Mouse (Mus musculus): ENCODE results near the gene Celf2.

The Celf2 gene

DNA sequence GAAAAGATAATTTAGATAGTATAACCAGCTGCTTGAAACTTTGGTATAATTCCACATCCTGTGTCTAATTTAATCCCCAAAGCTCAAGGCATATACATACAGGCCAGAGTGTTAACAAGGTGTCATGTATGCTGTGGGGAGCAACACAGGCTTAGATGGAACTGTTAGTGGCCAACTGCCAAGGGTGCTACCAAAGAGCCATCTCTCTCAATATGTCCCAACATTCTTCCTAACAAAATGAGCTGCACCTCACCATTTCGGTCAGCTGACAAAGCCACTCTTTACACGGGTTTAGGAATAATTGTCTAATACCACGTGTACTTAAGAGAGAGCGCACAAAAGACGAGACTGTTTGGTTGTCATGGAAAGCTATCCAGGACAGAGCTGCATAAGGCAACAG is 782.0 kb downstream of the Celf2 start:
- DNase-seq (ENCODE audit: low spot score), result no peak

DNA sequence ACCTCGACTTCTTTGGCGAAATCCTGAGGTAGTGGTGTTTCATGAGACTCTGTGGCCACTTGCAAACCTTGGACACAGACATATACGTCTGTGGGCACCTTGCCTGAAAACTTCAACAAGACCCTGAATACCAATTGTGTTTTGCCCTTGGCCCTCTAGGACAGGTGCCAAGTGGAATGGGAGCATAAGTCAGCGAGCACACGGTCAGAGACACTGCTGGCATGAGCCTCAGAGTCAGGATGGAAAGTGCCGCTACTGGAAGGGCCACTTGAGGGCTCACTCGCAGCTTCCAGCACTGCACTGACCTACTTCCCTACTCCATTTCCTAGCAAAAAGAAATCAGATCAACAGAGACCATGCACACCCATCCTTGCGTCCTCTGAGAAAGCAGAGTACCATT is 783.3 kb downstream of the Celf2 start:
- no peak for DNase-seq (ENCODE audit: low spot score)

DNA sequence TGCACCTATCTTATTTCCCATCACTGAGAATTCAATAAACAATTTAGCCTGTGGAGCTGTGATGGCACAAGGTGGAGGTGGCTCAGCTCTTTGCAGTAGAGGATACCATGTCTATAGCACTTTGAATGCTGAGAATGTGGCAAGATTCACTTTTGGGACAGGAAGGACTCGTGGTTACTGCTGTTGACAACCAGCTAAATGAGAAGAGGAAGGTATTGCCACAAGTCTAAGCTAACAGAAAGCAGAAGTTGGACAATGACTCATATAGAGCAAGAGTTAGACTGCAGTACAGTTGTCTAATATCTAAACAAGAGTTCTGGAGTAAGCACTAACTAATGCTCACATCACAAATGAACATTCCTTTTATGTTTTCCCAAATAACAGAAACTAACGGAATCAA is 785.8 kb downstream of the Celf2 start:
- DNase-seq (ENCODE audit: low spot score), result no peak

DNA sequence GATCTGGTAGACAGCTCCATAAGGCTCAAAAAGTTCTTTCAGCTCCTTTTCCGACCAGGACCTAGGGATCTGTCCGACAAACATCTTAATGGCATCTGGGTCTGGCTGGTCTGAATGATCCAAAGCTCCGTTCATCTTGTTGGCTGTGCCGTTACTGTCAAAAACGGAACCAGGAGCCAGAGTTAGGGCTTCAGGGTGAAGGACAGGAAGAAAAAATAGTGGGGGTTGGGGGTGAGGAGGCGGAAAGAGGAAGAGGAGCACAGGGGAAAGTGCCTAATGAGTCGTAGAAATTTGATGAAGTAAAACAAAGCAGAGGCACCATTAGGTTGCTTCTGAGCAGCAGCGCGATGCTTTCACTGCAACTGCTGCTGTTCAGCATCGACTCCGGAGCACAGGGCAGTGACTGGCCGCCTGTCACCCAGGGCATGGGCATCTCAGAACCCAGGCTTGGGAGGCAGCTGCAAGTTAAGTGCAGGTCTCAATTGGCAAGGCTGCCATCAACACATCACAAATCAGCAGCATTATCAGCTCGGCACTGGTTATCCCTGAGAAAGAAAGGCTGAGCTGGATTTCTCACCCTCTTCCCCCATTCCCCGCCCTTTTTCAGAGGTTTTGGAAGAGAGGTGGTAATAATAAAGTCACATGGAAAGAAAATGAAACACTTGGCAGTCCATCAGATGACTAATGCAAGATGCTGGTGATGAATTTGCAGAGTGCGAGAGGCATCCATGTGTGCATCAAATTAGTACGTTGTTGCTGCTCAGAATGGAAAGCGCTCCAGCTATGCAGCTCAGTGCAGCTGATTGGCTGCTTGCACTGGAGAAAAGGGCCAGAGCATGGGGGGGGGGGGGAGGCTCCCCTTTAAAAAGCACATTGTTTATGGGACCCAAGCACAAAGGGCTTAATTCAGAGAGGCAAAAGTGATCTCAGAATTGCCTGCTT is 787.6 kb downstream of the Celf2 start:
- no peak for DNase-seq (ENCODE audit: low spot score)

DNA sequence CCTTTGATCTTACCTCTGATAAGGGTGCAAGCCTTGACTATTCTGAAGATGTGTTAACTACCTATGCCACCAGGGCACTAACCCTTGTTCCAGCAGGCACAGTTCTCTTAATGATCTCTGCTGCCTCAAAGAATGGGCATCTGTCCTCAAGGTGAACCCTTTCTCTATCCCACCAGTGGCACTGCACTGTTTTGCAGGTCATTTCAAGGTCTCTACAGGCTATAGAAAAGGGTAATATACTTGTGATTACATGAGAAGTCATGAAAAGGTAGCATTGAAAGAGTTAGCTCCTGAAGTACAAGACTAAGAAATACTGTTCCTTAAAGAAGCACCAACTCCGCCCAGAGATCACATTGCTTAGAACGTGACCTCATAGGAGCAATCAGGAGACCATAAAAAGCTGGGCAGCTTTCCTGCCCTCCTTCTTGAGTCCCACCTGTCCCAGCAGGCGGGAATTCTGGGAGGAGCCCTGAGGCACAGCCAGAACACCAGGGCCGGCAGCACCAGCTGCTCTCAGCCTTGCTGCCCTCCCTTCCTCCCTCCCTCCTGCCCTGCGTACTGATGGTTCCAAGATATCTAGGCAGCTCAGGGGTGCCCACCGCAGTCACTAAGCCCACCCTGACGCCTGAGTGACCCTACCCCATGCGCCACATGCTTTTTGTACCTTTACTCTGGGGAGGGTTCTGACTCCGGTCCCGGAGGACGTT is 788.5 kb downstream of the Celf2 start:
- DNase-seq (ENCODE audit: low spot score), result peak; percentile 12

DNA sequence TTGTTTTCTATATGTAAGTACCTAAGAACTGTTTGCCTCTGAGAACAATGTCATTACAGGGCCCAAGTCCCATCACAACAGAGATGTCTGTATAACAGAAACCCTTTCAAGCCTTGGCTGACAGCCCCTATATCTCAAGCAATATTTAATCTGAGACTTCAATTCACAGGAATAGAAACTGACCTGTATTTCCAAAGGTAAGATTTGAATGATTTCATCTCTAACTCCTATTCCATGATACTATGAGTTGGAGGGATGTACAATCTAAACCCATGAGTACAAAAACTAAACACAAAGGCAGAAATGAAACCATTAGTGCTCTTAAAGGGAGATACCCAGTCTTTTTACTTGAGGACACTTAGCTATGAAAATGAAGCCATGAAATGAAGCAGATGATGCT is 790.5 kb downstream of the Celf2 start:
- DNase-seq (ENCODE audit: low spot score), result no peak

DNA sequence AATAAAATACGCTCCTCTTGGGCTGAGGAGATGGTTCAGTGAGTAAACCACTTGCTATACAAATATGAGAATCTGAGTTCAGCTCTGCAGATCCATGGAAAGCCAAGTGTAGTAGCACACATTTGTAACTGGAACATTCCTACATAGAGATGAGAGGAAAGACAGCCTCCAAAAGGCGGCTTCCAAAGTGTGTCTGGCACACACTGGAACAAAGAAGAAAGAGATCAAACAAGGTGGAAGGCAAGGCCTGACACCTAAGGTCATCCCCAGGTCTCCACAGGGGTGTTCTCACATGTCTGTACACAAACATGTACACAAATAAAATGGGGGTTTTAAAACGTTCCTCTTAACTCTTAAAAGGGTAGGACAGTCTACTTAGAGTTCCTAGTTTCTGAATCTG is 791.4 kb downstream of the Celf2 start:
- no peak for DNase-seq (ENCODE audit: low spot score)

DNA sequence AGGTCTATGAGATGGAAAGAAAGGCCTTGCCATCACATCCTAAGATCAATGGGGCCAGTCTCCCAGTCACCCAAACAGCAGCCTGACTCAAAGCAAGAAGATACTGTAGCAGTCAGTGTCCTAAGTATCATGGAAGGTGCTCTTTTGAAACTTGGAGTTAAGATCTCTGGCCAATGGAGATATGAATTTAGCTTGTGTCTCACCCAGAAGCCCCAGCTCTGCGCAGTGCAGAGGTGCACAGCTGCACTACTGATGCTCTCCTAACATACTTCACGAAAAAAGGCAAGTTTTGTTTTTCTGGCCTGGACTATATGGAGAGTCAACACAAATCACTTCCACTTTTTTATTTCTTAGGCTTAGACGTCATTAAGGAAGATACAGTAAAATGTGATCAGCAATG is 793.8 kb downstream of the Celf2 start:
- DNase-seq (ENCODE audit: low spot score), result no peak

DNA sequence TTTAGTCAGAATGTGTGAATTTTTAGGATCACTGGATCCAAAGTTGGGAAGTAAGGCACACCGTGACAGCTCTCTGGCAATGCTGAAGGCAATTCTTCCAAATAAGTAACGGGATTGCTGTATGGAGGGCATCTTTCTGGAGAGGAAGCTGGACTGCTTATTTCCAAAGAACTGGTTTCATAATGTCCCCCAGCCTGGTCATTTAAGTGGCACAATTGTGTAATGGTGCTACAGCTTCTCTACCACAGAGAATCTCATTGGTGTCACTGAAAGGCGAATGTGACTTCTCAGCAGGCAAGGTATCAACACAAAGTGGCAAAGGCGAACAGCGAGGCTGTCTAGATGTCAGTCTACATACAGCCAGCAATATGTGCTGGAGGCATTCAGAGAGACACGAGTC is 795.8 kb downstream of the Celf2 start:
- DNase-seq (ENCODE audit: low spot score), result no peak

DNA sequence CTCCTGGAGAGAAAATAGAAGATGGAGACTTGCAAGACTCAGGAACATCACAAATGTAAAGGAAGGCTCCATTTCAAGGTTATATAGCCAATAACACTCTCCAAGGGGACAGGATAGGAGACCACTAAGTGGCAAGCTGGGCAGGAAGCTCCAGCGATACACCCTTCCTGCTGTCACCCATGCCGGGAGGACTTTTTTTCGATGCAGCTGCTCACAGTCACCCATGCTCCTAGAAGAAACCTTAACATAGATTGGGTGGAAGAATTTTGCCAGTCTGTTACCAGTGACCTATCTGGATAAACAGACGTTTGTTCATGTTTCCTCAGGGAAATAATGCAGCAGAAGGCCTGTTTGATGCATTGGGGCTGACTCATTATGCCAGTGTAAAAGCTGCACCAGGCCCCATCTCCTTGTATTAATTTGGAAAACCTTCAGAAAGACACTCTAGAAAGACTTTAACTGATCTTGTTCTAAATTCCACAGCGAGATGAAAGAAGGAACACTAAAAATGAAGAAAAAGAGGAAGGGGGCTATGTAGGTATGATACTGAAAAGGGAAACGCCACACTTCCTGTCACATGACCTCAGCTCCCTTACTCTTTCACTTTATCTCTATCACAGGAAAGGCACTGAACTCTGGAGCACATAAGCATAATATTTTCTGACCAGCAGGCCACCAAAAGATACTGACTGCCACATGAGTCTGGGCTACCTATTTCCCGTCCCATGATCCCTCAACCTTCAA is 798.5 kb downstream of the Celf2 start:
- DNase-seq (ENCODE audit: low spot score), result no peak

DNA sequence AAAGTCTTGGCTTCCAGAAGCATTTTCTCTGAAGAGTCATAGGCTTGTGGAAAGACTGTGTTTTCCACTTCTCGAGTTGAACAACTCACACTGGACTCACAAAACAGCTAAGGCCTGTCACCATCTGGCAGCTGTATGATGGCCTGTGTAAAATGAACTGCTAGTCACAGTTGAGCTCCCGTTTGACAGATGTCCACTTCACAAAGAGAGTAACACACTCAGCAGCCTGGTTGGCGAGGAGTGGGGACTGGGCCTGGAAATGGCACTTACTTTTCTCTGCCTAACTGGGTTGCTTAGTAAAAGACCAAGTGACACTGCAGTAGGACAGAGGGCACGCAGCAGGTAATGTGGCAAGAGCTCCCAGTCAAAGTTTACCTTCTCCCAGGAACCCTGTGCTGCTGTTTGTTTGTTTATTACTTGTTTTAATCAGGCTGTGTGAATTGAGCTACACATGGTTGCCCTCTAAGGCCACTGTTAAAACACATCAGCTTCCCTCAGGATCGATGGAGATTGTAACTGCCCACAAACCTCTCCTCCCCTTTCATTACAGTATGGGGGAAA is 801.3 kb downstream of the Celf2 start:
- no peak for DNase-seq (ENCODE audit: low spot score)

DNA sequence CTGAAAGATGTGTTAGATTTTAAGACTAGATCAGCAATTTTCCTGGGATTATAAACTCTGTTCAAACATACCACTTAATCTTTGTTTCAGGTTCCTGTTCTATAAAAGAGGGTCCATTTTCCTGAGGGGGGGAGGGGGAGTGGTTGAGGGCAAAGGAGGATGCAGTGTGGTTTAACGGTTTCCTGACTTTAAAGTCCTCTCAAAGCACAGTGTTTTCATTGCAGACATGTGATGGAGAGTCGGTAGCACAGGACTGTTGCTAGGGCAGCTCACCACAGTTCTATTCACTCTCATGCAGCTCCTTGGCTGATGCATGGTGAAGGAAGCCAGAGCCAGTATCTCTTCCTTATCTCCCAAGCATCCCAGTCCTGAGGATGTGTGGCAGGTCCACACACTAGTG is 802.1 kb downstream of the Celf2 start:
- no peak for DNase-seq (ENCODE audit: low spot score)

DNA sequence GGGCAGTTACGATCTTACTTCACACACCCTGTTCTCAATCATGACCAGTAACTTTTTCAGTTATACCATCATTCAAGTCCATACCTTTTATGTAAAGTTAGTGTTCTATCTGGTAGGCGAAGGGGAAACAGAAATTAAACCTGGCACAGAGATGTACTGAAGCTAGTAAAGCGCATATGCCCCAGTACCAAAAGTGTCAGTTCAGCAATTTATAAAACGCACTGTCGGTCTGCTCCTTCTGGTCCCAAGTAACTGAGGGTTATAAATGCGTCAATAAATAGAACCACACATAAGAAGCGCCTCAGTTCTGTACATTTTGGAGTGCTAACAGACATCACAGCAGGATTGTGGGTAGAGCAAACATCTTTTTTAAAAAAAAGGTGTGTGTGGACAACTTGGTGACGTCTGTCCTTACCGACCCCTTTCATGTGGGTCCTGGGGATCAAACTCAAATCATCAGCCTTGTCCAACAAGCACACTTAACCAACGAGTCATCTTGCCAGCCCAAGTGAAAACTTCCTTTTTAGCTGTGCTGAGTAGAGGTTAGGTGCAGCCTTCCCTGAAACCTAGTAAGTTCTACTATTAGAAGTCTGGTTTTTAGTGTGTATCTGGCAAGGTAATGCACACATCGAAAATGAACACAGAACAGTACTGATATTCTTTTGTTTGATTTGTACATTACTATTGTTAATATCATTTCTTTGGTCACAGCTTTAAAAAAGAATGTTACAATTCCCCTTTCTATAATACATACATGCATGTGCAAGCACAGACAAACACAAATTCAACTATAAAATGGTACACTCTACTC is 803.2 kb downstream of the Celf2 start:
- no peak for DNase-seq (ENCODE audit: low spot score)

DNA sequence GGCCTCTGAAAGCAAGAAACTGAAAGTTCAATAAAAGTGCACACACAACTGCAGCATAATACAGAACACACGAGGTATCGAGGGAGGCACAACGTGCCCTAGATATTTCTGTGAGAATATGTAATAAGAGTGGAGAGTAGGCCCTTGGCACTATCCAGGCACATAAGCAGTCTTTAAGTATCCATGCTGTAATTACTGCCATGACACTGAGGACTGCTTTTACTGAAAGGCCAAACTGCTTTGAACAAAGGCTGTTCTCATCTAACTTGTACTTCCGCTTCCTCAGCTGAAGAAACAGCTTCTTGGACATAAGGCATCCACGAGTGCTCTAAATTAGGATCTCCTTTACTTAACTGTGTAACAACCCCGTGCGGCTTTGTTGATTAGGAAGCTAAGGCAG is 803.9 kb downstream of the Celf2 start:
- DNase-seq (ENCODE audit: low spot score), result no peak

DNA sequence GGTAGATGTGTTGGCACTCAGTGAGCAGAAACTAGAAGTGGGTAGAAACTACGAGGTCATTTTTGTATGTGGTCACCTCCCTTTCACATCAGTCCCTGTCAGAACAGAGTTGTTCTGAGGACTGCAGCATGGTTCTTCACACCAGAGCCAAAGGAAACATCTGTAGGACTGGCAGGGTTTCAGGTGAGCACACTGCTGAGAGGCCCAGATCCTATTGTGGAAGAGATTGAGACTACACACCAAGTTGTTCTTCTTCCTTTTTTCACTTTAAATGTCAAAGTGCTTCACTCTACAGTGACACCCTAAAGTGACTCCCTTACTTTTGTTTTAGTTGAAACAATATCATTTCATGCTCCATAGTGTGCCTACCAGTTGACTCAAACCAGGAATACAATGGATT is 804.6 kb downstream of the Celf2 start:
- DNase-seq (ENCODE audit: low spot score), result no peak

DNA sequence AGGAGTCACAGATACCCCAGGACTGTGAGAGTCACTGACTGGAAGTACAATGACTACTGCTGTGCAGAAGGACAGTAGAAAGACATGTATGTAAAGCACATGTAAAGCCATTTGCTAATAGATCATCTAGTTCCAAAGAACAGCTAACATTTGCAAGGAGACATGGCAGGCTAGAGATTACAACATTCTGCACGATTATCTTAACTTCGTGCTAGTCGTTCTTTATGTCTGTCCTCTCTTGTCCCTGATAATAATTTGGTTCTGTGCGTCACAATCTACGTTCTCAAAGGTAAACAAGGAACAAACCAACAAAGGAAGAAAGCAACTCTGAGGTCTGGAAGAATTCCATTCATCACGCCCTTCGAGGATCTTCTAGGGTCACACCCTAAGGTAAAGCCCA is 805.0 kb downstream of the Celf2 start:
- DNase-seq (ENCODE audit: low spot score), result no peak

DNA sequence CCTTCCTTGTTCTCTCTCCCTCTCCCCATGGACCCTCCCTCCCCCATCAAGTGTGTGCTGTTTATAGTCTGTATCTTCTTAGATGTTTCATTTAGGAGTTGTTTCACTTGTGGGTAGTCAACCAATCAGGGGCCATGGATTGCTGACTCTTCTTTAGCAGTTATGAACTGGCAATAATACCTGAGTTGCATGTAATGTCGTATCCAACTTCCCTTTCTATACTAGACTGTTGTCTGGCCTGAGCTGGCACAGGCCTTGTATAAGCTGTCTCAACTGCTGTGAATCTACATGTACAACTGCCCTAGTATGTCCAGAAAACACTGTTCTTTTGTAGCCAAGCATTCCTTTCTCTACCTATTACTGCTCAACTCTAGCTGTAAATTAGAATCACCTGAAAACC is 813.0 kb downstream of the Celf2 start:
- no peak for DNase-seq (ENCODE audit: low spot score)

DNA sequence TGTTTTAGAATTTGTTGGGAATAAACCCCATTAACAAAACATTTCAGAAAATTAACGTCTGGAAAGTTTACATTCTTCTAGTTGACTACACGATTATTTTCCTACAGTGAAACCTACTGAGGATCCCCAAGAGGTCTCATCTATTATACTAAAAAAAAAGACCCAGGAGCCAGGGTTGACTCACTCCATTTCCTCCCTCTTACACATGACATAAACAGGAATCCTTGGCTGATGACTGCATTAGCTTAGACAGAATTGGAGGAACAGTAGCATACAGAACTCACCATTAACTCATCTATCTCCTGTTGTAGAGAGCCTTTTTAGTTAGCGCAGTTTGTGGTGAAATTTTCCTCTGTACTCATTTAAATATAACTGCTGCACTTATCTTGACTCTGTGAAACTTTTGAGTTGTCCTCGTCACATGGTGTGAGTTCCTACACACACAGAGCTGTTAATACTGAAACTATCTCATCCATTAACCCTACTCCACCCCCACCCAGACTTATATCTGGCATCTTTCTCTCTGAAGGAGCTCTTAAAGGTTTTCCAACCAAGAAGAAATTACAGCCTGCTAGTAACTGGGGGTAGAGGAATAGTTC is 813.9 kb downstream of the Celf2 start:
- DNase-seq (ENCODE audit: low spot score), result no peak

DNA sequence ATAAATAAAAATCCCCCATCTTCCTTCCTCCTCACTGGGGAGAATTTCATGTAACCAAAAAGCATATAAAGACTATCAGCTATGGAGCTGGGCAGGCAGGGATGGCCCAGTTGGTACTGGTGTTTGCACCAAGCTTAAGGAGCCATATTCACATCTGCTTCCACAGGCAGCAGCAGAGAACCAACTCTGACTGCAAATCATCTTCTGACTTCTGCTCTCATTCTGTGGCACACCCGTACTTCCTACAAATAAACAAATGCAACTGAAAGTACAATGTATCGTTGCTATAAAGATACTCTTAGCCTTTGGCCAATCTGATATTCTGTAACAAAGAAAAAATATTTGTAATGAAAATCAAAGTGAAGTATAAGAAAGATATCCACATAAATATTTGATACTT is 819.7 kb downstream of the Celf2 start:
- no peak for DNase-seq (ENCODE audit: low spot score)

DNA sequence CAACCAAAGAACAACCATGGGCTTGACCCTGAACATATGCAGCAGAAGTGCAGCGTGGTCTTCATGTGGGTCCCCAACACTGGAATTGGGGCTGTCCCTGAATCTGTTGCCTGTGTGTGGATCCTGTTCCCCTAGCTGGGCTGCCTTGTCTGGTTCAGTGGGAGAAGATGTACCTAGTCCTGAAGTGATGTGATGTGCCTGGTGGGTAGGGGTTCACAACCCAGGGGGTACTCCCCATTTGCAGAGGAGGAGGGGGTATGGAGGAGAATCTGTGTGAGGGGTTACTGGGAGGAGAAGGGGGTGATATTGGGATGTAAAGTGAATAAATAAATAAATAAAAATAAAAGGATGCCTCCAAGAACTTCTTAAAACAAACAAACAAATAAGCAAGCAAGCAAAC is 831.1 kb downstream of the Celf2 start:
- DNase-seq (ENCODE audit: low spot score), result no peak

DNA sequence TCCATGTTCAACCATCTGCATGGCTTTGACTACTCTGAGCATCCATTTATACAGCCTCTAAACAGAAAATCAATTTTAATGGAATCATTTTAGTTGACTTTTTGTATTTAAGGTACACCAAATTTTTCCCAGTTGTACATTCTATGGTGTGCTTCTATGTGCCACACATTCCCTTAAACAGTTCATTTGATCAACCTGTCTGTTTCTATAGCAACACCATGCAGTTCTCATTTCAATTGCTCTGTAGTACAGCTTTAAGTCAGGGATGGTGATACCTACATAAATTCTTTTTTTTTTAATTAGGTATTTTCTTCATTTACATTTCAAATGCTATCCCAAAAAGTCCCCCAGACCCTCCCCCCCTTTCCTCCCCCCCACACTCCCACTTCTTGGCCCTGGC is 831.9 kb downstream of the Celf2 start:
- DNase-seq (ENCODE audit: low spot score), result no peak
